Mouse (Mus musculus): ENCODE measurements around the gene AI464131.

- TF ChIP-seq POLR2A (IDR thresholded peaks at IDR 0.05; ENCODE audit: borderline replicate concordance, extremely low read depth, low read depth, low read length) (peak; percentile 47; the same call in 1 of the 2 replicates), CTCF (IDR thresholded peaks at IDR 0.05; ENCODE audit: insufficient read depth, low read length) (no peak)
Measured at GRCm38 (mm10) chr4:41464345-41465286, 38.3 kb downstream of the AI464131 start, which contains the start of the genes Kif24 and Nudt2.
